Mouse (Mus musculus) forebrain, embryonic 11.5 days (tissue): Measurements from ENCODE around the gene Otud5. TPM values are rescaled to one million over a fixed set of nuclear protein-coding genes. Genes with fewer than 3 reads are reported as not detected.
A peak's percentile ranks its signal among the peaks of the same experiment; 100 is the strongest.

Source experiments
- ATAC-seq: fragments of 200-750 bp; cut with Nextera tagmentation; replicated peaks from 2 replicates; pipeline ENCODE4 v1.8.0; 2017; ENCODE audit warnings: moderate TSS enrichment; ENCODE audit not compliant: low FRiP score
- DNase-seq: peaks from one replicate; pipeline ENCODE4 v3.0.0-alpha.2; 2017; ENCODE audit warnings: low spot score
- H3K27ac ChIP-seq: fragments of 300-500 bp; sonication (generic); 2 replicates; pipeline ENCODE4 v1.5.1; 2014; ENCODE audit warnings: low read depth, low read length
- H3K27me3 ChIP-seq: fragments of 300-500 bp; sonication (generic); 2 replicates; pipeline ENCODE4 v1.6.1; 2014; ENCODE audit warnings: mild to moderate bottlenecking, low read length, mixed read lengths; ENCODE audit not compliant: control insufficient read depth, insufficient read depth
- H3K36me3 ChIP-seq: fragments of 300-500 bp; sonication (generic); 2 replicates; pipeline ENCODE4 v1.6.1; 2014; ENCODE audit warnings: mild to moderate bottlenecking, low read length, moderate library complexity, mixed read lengths; ENCODE audit not compliant: control insufficient read depth, insufficient read depth
- H3K4me1 ChIP-seq: fragments of 300-500 bp; sonication (generic); replicated peaks from 2 replicates; pipeline ENCODE4 v1.6.1; 2014; ENCODE audit warnings: low read length, mixed read lengths; ENCODE audit not compliant: control insufficient read depth, insufficient read depth
- H3K4me2 ChIP-seq: fragments of 300-500 bp; sonication (generic); 2 replicates; pipeline ENCODE4 v1.6.1; 2014; ENCODE audit warnings: low read depth, mild to moderate bottlenecking, low read length, moderate library complexity, mixed read lengths; ENCODE audit not compliant: severe bottlenecking
- H3K4me3 ChIP-seq: fragments of 300-500 bp; sonication (generic); 2 replicates; pipeline ENCODE4 v1.5.1; 2014; ENCODE audit warnings: low read depth, low read length
- H3K9ac ChIP-seq: fragments of 300-500 bp; sonication (generic); 2 replicates; pipeline ENCODE4 v1.6.1; 2014; ENCODE audit warnings: low read length
- H3K9me3 ChIP-seq: fragments of 300-500 bp; sonication (generic); 2 replicates; pipeline ENCODE4 v1.6.1; 2016; ENCODE audit warnings: low read length, mixed read lengths; ENCODE audit not compliant: control insufficient read depth
- WGBS: fragments of 180-500 bp; shearing (Covaris S2); extraction: QIAGEN DNeasy Blood & Tissue Kit; methylation state at CpG from one replicate; pipeline ENCODE4 v1.1.7; 2014; 5-methylcytosine and 5-hydroxymethylcytosine counted together
- polyA plus RNA-seq: library from polyadenylated mRNA; unstranded; fragments of >200 nt; fragmentation: Nextera tagmentation; extraction: Ambion mirVana; gene quantifications from 2 replicates; pipeline ENCODE4 v1.2.1, GENCODE M21; 2014

Gene Otud5
- polyA plus RNA-seq, 1 experiment from 2014 or later: 37.6 TPM

DNA sequence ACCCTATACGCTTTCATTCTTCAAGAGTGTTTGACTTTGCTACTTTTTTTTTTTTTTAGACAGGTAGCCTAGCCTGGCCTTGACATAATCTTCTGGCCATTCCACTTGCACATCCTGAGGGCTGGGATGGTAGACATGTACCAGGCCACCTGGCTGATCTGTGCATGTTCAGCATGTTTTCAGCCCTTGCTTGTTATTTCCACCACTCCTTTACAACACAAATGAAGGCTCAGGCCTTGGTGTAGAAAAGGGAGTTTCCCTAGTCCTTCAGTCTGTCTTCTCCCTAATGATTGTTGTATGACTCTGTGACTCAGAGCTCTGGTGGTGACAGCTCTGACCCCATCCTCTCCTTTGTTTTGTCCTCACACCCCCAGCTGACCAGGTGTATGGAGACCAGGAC, 26.0 kb downstream of the Otud5 start:
- H3K27ac ChIP-seq: no peak overlapping the region
- WGBS: 100% methylated on average over 1 of the region's 1 CpGs
- ATAC-seq: no peak
- H3K4me3 ChIP-seq: no peak overlapping the region
- no peaks in the 10 kb centered on the region for H3K9me3 ChIP-seq
- no peaks in the 10 kb centered on the region; the same call in 1 of the 2 replicates for H3K36me3 ChIP-seq
- no peaks in the 10 kb centered on the region for H3K27me3 ChIP-seq
- H3K4me2 ChIP-seq: no peak overlapping the region
- H3K9ac ChIP-seq: no peak overlapping the region
- no peaks in the 10 kb centered on the region for H3K4me1 ChIP-seq
- DNase-seq: no peak

DNA sequence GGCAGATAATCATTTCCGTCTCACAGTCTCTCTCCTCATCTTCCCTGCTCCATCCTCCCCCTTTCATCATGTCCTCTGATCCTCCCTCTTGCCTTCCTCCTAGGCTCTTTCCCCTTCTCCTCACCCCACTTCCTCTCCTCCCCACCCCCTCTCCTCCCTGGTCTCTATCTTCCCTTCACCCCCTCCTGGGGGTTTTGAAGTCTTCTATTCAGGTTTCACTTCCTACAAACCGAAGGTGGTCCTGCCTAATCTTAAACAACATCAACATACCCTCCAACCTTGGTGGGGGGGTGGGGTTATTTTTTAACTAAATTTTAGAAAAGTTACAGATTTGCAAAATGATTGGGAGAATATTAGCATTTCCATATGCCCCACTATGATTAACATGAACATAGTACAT, 27.3 kb downstream of the Otud5 start:
- no peaks in the 10 kb centered on the region for H3K9me3 ChIP-seq
- no peak for ATAC-seq
- no peak overlapping the region for H3K4me2 ChIP-seq
- 35% methylated on average over 2 of the region's 2 CpGs for WGBS
- H3K27me3 ChIP-seq: no peaks in the 10 kb centered on the region
- H3K9ac ChIP-seq: no peak overlapping the region
- no peaks in the 10 kb centered on the region for H3K4me1 ChIP-seq
- H3K27ac ChIP-seq: no peak overlapping the region
- no peak overlapping the region for H3K4me3 ChIP-seq
- no peaks in the 10 kb centered on the region; the same call in 1 of the 2 replicates for H3K36me3 ChIP-seq
- DNase-seq: no peak

DNA sequence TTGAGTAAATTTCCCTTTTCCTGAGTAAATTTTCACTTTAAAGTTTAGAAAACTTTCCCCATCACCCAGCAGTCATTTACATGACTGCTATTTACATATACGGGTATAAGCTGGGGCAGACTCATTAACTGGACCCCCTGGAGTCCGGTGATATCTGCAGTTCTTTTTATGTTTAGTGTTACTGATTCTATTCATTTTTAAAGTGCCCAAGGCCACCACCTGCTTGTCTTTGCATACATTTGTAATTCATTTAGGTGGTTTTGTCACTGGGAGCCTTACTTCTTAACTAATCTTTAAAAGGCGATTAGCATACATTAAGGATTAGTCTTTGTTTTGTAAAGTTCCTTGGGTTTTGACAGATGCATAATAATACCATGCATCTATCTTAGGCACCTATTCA, 28.7 kb downstream of the Otud5 start:
- H3K4me2 ChIP-seq: no peak overlapping the region

DNA sequence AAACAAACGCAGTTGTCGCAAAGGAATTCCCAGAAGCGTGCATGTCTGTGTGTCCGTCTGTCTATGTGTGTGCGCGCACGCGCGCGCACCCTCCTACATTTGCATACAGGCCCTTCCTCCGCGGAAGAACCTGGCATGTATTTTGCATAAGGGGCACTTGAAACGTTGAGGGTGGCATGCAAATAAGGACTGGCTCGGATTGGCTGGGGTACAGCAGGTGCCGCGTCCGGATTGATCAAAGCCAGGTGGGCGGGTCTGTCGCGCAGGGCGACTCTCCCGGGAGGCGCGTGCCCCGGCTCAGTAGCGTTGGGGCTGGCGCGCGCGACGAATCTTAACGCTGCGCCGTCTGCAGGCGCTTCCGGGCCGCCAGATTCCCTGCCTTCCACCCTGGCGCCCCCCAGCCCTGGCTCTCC, 36.8 kb downstream of the Otud5 start, which contains the start of gene Pim2:
Pim2 (plus strand) TSS at position 256 of the 413 bp plus-strand sequence.
- WGBS: 12% methylated on average over 36 of the region's 38 CpGs
- H3K4me2 ChIP-seq: peak within 1 kb of the TSS; percentile 91
- peaks cover 3% of the 10 kb centered on the region; the same call in 1 of the 2 replicates for H3K4me1 ChIP-seq
- peak; percentile 90 for ATAC-seq
- H3K27ac ChIP-seq: no peak within 1 kb of the TSS
- peak within 1 kb of the TSS; percentile 45 for H3K9ac ChIP-seq
- peak; percentile 88 for DNase-seq
- peak within 1 kb of the TSS; percentile 41 for H3K4me3 ChIP-seq
- H3K36me3 ChIP-seq: no peaks in the 10 kb centered on the region; the same call in 1 of the 2 replicates
- H3K27me3 ChIP-seq: no peaks in the 10 kb centered on the region
- no peaks in the 10 kb centered on the region for H3K9me3 ChIP-seq

More for the DNA sequence above, 28.7 kb downstream of the Otud5 start:
- ATAC-seq (no peak), DNase-seq (no peak)
- H3K4me3 ChIP-seq: no peak overlapping the region
- H3K27me3 ChIP-seq: no peaks in the 10 kb centered on the region
- H3K27ac ChIP-seq: no peak overlapping the region
- no peak overlapping the region for H3K9ac ChIP-seq
- WGBS: 21% methylated on average over 3 of the region's 3 CpGs
- no peaks in the 10 kb centered on the region for H3K4me1 ChIP-seq
- H3K9me3 ChIP-seq: no peaks in the 10 kb centered on the region
- no peaks in the 10 kb centered on the region; the same call in 1 of the 2 replicates for H3K36me3 ChIP-seq

DNA sequence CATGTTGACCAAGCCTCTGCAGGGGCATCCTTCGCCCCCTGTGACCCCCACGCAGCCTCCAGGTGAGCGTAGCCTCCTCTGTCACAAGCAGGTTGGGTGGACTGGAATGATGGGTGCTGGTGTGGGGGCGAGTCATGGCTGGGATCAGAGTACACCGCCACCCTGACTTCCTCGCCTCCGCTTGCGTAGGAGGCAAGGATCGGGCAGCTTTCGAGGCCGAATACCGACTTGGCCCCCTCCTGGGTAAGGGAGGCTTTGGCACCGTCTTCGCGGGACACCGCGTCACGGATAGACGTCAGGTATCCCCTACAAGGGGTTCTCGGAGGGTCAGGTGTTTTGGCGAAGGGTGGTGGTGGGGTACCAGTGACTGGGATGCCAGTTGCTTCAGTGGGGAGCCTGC, 37.3 kb downstream of the Otud5 start:
- H3K9ac ChIP-seq: peak overlapping the region; percentile 45; the same call in 1 of the 2 replicates
- no peaks in the 10 kb centered on the region for H3K27me3 ChIP-seq
- 21% methylated on average over 21 of the region's 21 CpGs for WGBS
- H3K27ac ChIP-seq: no peak overlapping the region
- H3K4me2 ChIP-seq: peak overlapping the region; percentile 91
- H3K4me1 ChIP-seq: peaks cover 3% of the 10 kb centered on the region; the same call in 1 of the 2 replicates
- no peak for DNase-seq
- ATAC-seq: peak; percentile 25; the same call in 1 of the 2 replicates
- H3K36me3 ChIP-seq: no peaks in the 10 kb centered on the region; the same call in 1 of the 2 replicates
- H3K9me3 ChIP-seq: no peaks in the 10 kb centered on the region
- H3K4me3 ChIP-seq: peak overlapping the region; percentile 41

DNA sequence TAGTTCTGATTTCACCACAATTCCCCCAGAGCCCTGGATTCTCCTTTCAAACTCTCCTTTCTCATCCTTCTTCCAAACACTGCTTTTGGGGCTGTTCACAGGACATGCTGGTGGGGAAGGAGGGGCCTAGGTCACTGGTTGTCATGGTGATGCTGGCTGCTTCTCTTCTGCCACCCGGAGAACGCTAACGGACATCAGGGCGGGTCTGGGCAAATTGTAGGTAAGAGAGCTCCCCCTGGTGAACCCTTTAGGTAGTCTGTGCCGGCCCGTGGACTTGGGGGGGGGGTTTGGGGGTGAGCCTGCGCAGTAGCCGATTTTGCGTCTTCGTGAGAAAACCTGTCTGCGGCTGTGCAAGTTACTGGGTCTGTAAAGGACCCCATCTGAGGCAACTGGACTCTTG, 38.7 kb downstream of the Otud5 start:
- Histone ChIP-seq H3K9ac (no peak overlapping the region), H3K27me3 (no peaks in the 10 kb centered on the region), H3K36me3 (no peaks in the 10 kb centered on the region), H3K4me1 (peaks cover 3% of the 10 kb centered on the region; the same call in 1 of the 2 replicates), H3K27ac (no peak overlapping the region), H3K4me3 (peak overlapping the region; percentile 41; the same call in 1 of the 2 replicates), H3K9me3 (no peaks in the 10 kb centered on the region), H3K4me2 (peak overlapping the region; percentile 91; the same call in 1 of the 2 replicates)
- 19% methylated on average over 11 of the region's 11 CpGs for WGBS
- ATAC-seq: peak; percentile 63
- DNase-seq: peak; percentile 79

DNA sequence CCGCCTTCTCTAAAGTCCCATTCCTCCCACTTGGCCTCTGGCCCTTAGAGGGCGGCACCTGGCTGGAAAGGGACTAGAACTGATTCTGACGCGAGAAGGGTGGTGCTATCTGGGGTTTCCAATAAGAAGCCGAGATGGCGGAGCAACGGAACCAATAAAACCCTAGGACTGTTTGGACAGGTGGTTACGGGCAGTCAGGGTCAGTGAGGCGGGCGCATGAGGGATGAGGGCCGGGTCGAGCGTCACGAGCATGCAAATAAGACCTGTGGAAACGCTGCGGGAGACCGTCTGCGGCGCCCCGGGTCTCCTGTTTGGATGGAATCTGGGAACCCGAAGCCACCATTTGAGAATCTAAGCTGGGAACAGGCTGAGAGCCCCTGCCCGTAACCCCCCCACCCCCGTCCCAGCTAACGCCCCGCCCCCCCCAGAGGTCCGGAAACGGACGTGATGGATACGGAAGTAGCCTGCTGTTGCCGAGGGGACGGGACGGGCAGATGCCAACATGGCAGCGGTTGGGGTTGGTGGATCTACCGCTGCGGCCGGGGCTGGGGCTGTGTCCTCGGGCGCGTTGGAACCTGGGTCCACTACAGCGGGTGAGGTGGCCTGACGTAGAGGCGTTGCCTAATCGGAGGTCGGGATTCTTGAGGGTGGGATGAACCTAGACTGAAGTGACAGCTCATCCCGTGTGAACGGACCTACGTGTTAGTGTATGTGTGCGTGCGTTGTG, 42.8 kb downstream of the Otud5 start, which contains the start of gene Slc35a2:
Slc35a2 (plus strand) TSS at position 188 of the 727 bp plus-strand sequence.
- DNase-seq (peak; percentile 83), ATAC-seq (peak; percentile 89)
- peaks cover 3% of the 10 kb centered on the region; the same call in 1 of the 2 replicates for H3K4me1 ChIP-seq
- peak within 1 kb of the TSS; percentile 40 for H3K9ac ChIP-seq
- H3K36me3 ChIP-seq: no peaks in the 10 kb centered on the region
- H3K27ac ChIP-seq: peak within 1 kb of the TSS; percentile 74
- WGBS: 19% methylated on average over 45 of the region's 49 CpGs
- peak within 1 kb of the TSS; percentile 53 for H3K4me3 ChIP-seq
- H3K4me2 ChIP-seq: peak within 1 kb of the TSS; percentile 61
- H3K27me3 ChIP-seq: no peaks in the 10 kb centered on the region
- H3K9me3 ChIP-seq: no peaks in the 10 kb centered on the region

DNA sequence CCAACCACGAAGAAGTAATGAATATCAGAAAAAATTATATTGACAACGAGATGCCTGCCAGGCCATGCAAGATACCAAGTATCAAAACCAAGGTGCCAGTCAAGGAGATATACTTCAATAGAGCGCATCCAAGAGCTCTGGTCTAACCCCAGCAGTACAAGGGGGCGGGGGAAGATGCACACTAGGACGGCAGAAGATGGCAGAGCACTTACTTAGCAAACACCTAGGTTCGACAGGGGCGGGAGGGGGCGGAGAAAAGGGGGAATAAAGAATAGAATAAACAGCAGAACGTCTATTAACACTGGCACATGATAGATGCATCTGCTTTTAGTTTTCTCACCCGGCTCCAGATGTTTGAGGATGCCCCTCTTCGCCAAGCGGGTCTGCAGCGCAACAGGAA, 57.0 kb downstream of the Otud5 start:
- WGBS: 30% methylated on average over 13 of the region's 13 CpGs

More for the DNA sequence above, 57.0 kb downstream of the Otud5 start:
- no peaks in the 10 kb centered on the region for H3K36me3 ChIP-seq
- no peaks in the 10 kb centered on the region for H3K27me3 ChIP-seq
- peak overlapping the region; percentile 58; the same call in 1 of the 2 replicates for H3K9ac ChIP-seq
- peak overlapping the region; percentile 50 for H3K4me3 ChIP-seq
- no peaks in the 10 kb centered on the region; the same call in 1 of the 2 replicates for H3K4me1 ChIP-seq
- ATAC-seq (no peak), DNase-seq (no peak)
- H3K4me2 ChIP-seq: peak overlapping the region; percentile 50
- no peak overlapping the region for H3K27ac ChIP-seq
- no peaks in the 10 kb centered on the region for H3K9me3 ChIP-seq
